Mouse (Mus musculus): ENCODE data around the gene Tkt.

DNA sequence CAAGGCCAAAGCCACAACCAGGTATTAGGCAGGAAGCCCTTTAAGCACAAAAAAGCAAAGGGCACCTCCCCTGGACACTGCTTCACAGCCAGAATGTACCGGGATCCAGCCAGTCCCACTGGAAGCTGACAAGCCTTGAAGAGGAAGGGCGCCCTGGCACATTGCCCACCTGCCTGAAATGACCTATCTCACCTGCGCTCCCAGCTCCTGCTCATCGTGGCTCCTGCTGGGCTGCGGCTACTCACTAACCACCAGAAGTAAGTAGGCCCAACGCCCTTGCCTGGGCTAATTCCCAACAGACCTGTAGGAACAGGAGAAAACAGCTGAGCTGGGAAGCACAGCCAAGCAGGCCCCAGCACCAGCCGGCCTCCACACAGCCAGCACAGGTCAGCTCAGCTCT lies 74.0 kb downstream of the Tkt start:
- TF ChIP-seq CTCF (conservative IDR thresholded peaks at IDR 0.05; ENCODE audit: low read length) (no peak), NANOG (IDR thresholded peaks at IDR 0.05; ENCODE audit: borderline replicate concordance, low read length) (no peak), POU5F1 (IDR thresholded peaks at IDR 0.05; ENCODE audit: borderline replicate concordance, low read length) (no peak)
